Mouse (Mus musculus) ES-E14 (cell line): ENCODE data around the gene Sv2c. TPM values are rescaled to one million over a fixed set of nuclear protein-coding genes. Genes with fewer than 3 reads are reported as not detected.

Experiments used
- DNase-seq: peaks from one replicate; pipeline ENCODE4 v3.0.0-alpha.2; 2013; ENCODE audit warnings: low read depth, low spot score
- H3K27ac ChIP-seq: 2 replicates; pipeline ENCODE4 v1.5.1; 2012; ENCODE audit warnings: low read depth, mild to moderate bottlenecking, low read length, moderate library complexity, mixed read lengths; ENCODE audit not compliant: poor library complexity, insufficient read depth, severe bottlenecking
- H3K36me3 ChIP-seq: 2 replicates; pipeline ENCODE4 v1.6.1; 2012; ENCODE audit warnings: mild to moderate bottlenecking, low read length, moderate library complexity, mixed read lengths; ENCODE audit not compliant: control insufficient read depth, poor library complexity, insufficient read depth, severe bottlenecking
- H3K4me1 ChIP-seq, 2 experiments: fragments of 150-350 bp in 1 of 2; sonication (generic) in 1 of 2; 2 replicates each; pipeline ENCODE4 v1.6.1; 2012; ENCODE audit warnings: low read length in 2 of 2, mild to moderate bottlenecking in 1 of 2, mixed read lengths in 1 of 2; ENCODE audit not compliant: control insufficient read depth in 2 of 2, insufficient read depth in 2 of 2, poor library complexity in 1 of 2
- H3K4me3 ChIP-seq, 2 experiments: fragments of 150-350 bp in 1 of 2; sonication (generic) in 1 of 2; 2 replicates each; pipeline ENCODE4 v1.5.1; 2012; ENCODE audit warnings: low read length in 2 of 2, low read depth in 1 of 2, mild to moderate bottlenecking in 1 of 2, mixed read lengths in 1 of 2; ENCODE audit not compliant: insufficient read depth in 1 of 2, poor library complexity in 1 of 2, severe bottlenecking in 1 of 2
- H3K9ac ChIP-seq: 2 replicates; pipeline ENCODE4 v1.6.1; 2012; ENCODE audit warnings: low read depth, mild to moderate bottlenecking, low read length, mixed read lengths; ENCODE audit not compliant: poor library complexity, insufficient read depth, severe bottlenecking
- H3K9me3 ChIP-seq: fragments of 150-350 bp; sonication (generic); 2 replicates; pipeline ENCODE4 v1.6.1; 2012; ENCODE audit warnings: low read depth, mild to moderate bottlenecking, low read length; ENCODE audit not compliant: control insufficient read depth, insufficient read depth
- CHD2 ChIP-seq: IDR thresholded peaks from 2 replicates; pipeline ENCODE4 v1.6.1; 2014; ENCODE audit warnings: mild to moderate bottlenecking, low read depth, low read length, inconsistent platforms
- HCFC1 ChIP-seq: IDR thresholded peaks from 2 replicates; pipeline ENCODE4 v1.6.1; 2012; ENCODE audit warnings: low read length, inconsistent platforms, borderline replicate concordance; ENCODE audit not compliant: insufficient read depth
- MAFK ChIP-seq: IDR thresholded peaks from 2 replicates; pipeline ENCODE4 v1.6.1; 2014; ENCODE audit warnings: mild to moderate bottlenecking, low read depth, low read length, inconsistent platforms; ENCODE audit not compliant: insufficient read depth
- ZC3H11A ChIP-seq: IDR thresholded peaks from 2 replicates; pipeline ENCODE4 v1.6.1; 2012; ENCODE audit warnings: low read depth, mild to moderate bottlenecking, inconsistent platforms, low read length, borderline replicate concordance
- ZNF384 ChIP-seq: IDR thresholded peaks from 2 replicates; pipeline ENCODE4 v1.6.1; 2012; ENCODE audit warnings: low read depth, low read length, inconsistent platforms
- in situ Hi-C, 2 experiments: fragments of 600-800 bp; cut with MboI; formaldehyde crosslinking; loops; one replicate each; pipeline ENCODE4 v1.15.1; 2025; ENCODE audit warnings: low sequenced_read_pairs in 2 of 2, inconsistent platforms in 1 of 2; ENCODE audit not compliant: unreplicated experiment in 2 of 2
- total RNA-seq: library from RNA; depleted of rRNA; stranded (reverse); fragments of 300-350 nt; gene quantifications from 2 replicates; pipeline ENCODE4 v1.2.3, GENCODE M21; 2012

Gene Sv2c
- total RNA-seq, 1 experiment = 0.89 TPM

DNA sequence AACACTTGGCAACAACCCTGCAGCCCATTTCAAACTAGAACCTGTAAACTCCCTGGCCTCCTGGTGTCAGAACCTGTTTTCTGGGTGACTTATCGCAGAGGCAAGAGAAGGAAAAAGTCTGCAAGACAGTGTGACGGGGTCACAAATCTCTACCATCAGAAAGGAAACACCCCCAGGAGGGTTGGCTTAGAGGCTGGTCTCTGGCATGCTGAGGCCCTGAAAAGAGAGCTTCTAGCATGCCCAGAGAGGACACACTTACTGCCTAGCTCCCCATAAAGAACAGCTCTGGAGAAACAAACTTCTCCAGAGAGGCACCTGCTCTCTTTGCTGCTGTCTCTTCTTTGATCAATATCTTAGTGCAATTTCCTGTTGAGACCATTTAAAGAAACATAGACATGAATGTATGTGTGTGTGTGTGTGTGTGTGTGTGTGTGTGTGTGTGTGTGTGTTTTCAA lies 176.0 kb downstream of the Sv2c start:
- Histone ChIP-seq H3K9ac (no peak overlapping the region), H3K4me1 (0 out of 4 replicates have a peak, but pooled peaks cover 0 to 2% of the 10 kb centered on the region in 2 experiments), H3K36me3 (no peaks in the 10 kb centered on the region), H3K9me3 (no peaks in the 10 kb centered on the region), H3K27ac (no peak overlapping the region), H3K4me3 (no peak overlapping the region)
- in situ Hi-C loops = loop anchor here in 1 of 2 experiments (25.0 kb wide), 1 partner anchor 394 kb away; no protein-coding TSS in a partner anchor
- no peak for TF ChIP-seq HCFC1
- TF ChIP-seq ZNF384 = no peak
- no peak for TF ChIP-seq MAFK
- no peak for TF ChIP-seq CHD2
- TF ChIP-seq ZC3H11A = no peak
- no peak for DNase-seq

DNA sequence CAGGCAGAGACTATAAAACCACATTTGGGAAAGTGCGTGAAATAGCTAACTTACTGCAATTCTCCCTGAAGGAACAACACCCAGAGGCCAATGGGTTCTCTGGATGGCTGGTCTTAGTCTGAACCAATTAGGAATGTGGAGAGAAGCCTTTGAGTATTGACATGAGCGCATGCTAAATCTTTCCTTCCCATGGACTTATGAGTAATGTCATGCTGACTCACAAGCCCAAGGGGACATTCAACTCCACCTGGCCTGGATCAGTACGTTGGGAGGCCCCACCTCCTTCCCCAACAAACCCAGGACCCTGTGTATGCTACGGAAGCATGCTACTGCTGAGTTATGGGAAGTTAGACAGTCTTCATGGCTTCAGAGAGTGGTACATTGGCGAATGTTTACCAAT lies 177.2 kb downstream of the Sv2c start:
- Histone ChIP-seq H3K9me3 (no peaks in the 10 kb centered on the region), H3K4me3 (no peak overlapping the region), H3K4me1 (0 out of 4 replicates have a peak, but pooled peaks cover 0 to 2% of the 10 kb centered on the region in 2 experiments), H3K27ac (no peak overlapping the region), H3K36me3 (no peaks in the 10 kb centered on the region), H3K9ac (no peak overlapping the region)
- no peak for TF ChIP-seq ZNF384
- TF ChIP-seq CHD2 = no peak
- no peak for TF ChIP-seq HCFC1
- TF ChIP-seq MAFK = no peak
- TF ChIP-seq ZC3H11A = no peak
- DNase-seq = no peak
- in situ Hi-C loops = loop anchor here in 1 of 2 experiments (25.0 kb wide), 1 partner anchor 393 kb away; no protein-coding TSS in a partner anchor

DNA sequence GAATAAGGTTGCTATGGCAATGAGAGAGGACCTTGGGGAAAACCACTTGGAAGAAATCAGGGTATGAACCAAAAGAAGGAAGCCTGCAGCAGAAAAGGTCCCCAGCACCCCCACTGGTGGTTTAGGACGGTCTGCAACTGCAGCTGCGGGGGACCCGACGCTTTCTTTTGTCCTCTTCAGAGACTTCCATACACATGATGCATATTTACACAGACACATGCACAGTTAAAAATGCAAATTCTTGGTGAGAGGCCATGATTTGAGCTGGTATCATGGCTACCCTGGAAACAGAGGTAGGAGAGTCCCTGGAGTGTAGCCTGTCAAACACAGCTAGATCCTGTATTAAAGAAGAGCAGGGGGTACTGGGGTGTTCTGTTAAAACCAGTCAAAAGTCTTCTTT lies 178.7 kb downstream of the Sv2c start:
- Histone ChIP-seq H3K9ac (no peak overlapping the region), H3K4me1 (no peaks in the 10 kb centered on the region), H3K9me3 (no peaks in the 10 kb centered on the region), H3K36me3 (no peaks in the 10 kb centered on the region), H3K27ac (no peak overlapping the region), H3K4me3 (no peak overlapping the region)
- TF ChIP-seq MAFK (no peak), ZC3H11A (no peak), ZNF384 (no peak), HCFC1 (no peak), CHD2 (no peak)
- in situ Hi-C loops = loop anchor here in 1 of 2 experiments (25.0 kb wide), 1 partner anchor 391 kb away; no protein-coding TSS in a partner anchor
- DNase-seq = no peak

DNA sequence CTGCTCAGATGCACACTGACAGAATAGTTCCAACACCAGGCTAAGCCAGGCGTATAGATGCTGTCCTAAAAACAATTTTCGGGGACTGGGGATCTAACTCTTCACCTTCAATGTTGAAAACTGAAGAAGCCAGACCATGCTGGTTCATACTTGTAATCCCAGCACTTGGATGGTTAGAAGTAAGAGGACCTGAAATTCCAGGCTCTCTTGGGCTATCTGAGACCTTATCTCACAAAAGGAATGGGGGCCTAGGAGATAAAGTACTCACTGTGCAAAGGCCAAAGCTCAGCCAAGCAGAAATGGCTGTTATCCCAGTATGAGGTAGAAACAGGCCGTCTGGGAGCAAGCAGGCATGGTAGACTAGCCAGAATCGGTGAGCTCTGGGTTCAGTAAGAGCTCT lies 180.1 kb downstream of the Sv2c start:
- H3K4me3 ChIP-seq = no peak overlapping the region
- H3K4me1 ChIP-seq = no peaks in the 10 kb centered on the region
- no peaks in the 10 kb centered on the region for H3K36me3 ChIP-seq
- no peak overlapping the region for H3K9ac ChIP-seq
- no peak for TF ChIP-seq CHD2
- no peak for TF ChIP-seq ZC3H11A
- TF ChIP-seq HCFC1 = no peak
- TF ChIP-seq ZNF384 = no peak
- no peak for TF ChIP-seq MAFK
- no peak for DNase-seq
- in situ Hi-C loops = loop anchor here in 1 of 2 experiments (25.0 kb wide), 1 partner anchor 390 kb away; no protein-coding TSS in a partner anchor
- no peak overlapping the region for H3K27ac ChIP-seq
- H3K9me3 ChIP-seq = no peaks in the 10 kb centered on the region
